9 mouse cellular contexts compared by ENCODE assay signal in the genomic region with DNA sequence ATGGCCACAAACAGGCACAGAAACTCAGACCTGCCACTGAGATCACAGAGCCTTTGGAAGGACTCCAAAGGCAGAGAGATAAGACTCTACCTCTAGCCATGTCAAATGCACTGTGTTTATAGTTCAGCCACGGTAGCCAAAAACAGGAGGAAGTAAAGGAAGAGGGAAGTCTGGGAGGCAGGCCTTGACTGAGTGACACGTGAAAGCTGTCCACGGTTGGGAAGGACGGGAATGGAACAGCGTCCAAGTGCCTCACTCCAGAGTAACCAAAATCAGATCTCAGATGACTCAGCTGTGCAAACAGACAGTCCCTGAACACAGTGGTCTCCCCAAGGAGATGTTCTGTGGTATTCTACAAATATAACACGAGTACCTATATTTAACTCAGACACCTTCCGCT. TPM values are rescaled to one million over a fixed set of nuclear protein-coding genes. Genes with fewer than 3 reads are reported as not detected.
DNase-seq lines count a peak whose midpoint lies in the region; ATAC-seq lines count a peak whose summit lies in the region.
"Had no signal": no experiment of that assay in that cellular context is flagged by ENCODE, and none has a peak within 500 bp of the region (broad histone marks: within the 10 kb centered on the region; RNA-seq: fewer than 3 reads in every experiment).

No protein-coding gene starts in this region.

- no peaks in the 10 kb centered on the region for H3K9me3 ChIP-seq in liver, embryonic 13.5 days (replicated peaks)
- H3K9me3 ChIP-seq in liver, embryonic 12.5 days (replicated peaks) = no peaks in the 10 kb centered on the region
- H3K9me3 ChIP-seq in heart, embryonic 14.5 days (ENCODE audit: control insufficient read depth, low read length) = no peaks in the 10 kb centered on the region
- H3K9me3 ChIP-seq in megakaryocyte, embryonic 14.5 days = no peaks in the 10 kb centered on the region
- H3K9me3 ChIP-seq: midbrain, embryonic 15.5 days had no signal

- no peak overlapping the region for H3K4me3 ChIP-seq in liver, embryonic 13.5 days (replicated peaks)
- no peak overlapping the region for H3K4me3 ChIP-seq in liver, embryonic 12.5 days
- H3K4me3 ChIP-seq in heart, embryonic 14.5 days (ENCODE audit: control insufficient read depth in 1 of 2, insufficient read depth in 1 of 2, low read depth in 1 of 2, low read length in 2 of 2) = no peak overlapping the region; a peak in 2 of 4 replicates
- H3K4me3 ChIP-seq in megakaryocyte, embryonic 14.5 days (replicated peaks) = peak overlapping the region; percentile 82
- H3K4me3 ChIP-seq: erythroblast, embryonic 14.5 days; midbrain, embryonic 15.5 days had no signal

- no peak overlapping the region for H3K27ac ChIP-seq in liver, embryonic 13.5 days
- no peak overlapping the region for H3K27ac ChIP-seq in liver, embryonic 12.5 days
- peak overlapping the region; percentile 67 to 79 for H3K27ac ChIP-seq in heart, embryonic 14.5 days (replicated peaks in 1 of 2; ENCODE audit: control insufficient read depth in 1 of 2, insufficient read depth in 1 of 2, low read depth in 2 of 2, low read length in 2 of 2)
- H3K27ac ChIP-seq: midbrain, embryonic 15.5 days had no signal

- 0 out of 2 replicates have a peak, but pooled peaks have one; percentile 12 for ATAC-seq in liver, embryonic 13.5 days (ENCODE audit: low read depth)
- ATAC-seq in liver, embryonic 12.5 days = no peak
- peak; percentile 79 for ATAC-seq in heart, embryonic 14.5 days (ENCODE audit: insufficient number of reproducible peaks, insufficient read depth, low FRiP score, low read depth)
- ATAC-seq: midbrain, embryonic 15.5 days had no signal

- no peak overlapping the region for H3K9ac ChIP-seq in liver, embryonic 13.5 days
- H3K9ac ChIP-seq in liver, embryonic 12.5 days = no peak overlapping the region
- no peak overlapping the region for H3K9ac ChIP-seq in heart, embryonic 14.5 days (ENCODE audit: low read length)
- H3K9ac ChIP-seq: midbrain, embryonic 15.5 days had no signal

- WGBS in liver, embryonic 13.5 days (ENCODE audit: insufficient replicate concordance) = 32% methylated on average over 7 of the region's 7 CpGs
- WGBS in liver, embryonic 12.5 days (ENCODE audit: insufficient replicate concordance) = 35% methylated on average over 7 of the region's 7 CpGs
- WGBS in heart, embryonic 14.5 days = 6% methylated on average over 7 of the region's 7 CpGs

- peaks cover 35% of the 10 kb centered on the region for H3K4me1 ChIP-seq in liver, embryonic 13.5 days (replicated peaks)
- peaks cover 39% of the 10 kb centered on the region for H3K4me1 ChIP-seq in liver, embryonic 12.5 days
- H3K4me1 ChIP-seq in heart, embryonic 14.5 days (ENCODE audit: control insufficient read depth in 2 of 2, insufficient read depth in 2 of 2, low read length in 2 of 2) = peaks cover 12 to 41% of the 10 kb centered on the region in 2 experiments
- H3K4me1 ChIP-seq in megakaryocyte, embryonic 14.5 days = peaks cover 65% of the 10 kb centered on the region

- no peak overlapping the region for H3K4me2 ChIP-seq in liver, embryonic 13.5 days
- H3K4me2 ChIP-seq in liver, embryonic 12.5 days = no peak overlapping the region
- H3K4me2 ChIP-seq in heart, embryonic 14.5 days (ENCODE audit: low read length) = peak overlapping the region; percentile 50
- H3K4me2 ChIP-seq: midbrain, embryonic 15.5 days had no signal

- no peaks in the 10 kb centered on the region for H3K36me3 ChIP-seq in liver, embryonic 13.5 days
- H3K36me3 ChIP-seq in liver, embryonic 12.5 days = no peaks in the 10 kb centered on the region
- H3K36me3 ChIP-seq in heart, embryonic 14.5 days (ENCODE audit: control insufficient read depth, insufficient read depth, low read length) = no peaks in the 10 kb centered on the region
- H3K36me3 ChIP-seq in megakaryocyte, embryonic 14.5 days (replicated peaks; ENCODE audit: low read length) = peaks cover 9% of the 10 kb centered on the region
- H3K36me3 ChIP-seq: midbrain, embryonic 15.5 days had no signal

- DNase-seq in liver, embryonic 13.5 days = no peak
- DNase-seq in adrenal gland, postnatal 14 days = peak; percentile 56
- no peak for DNase-seq in T-cell, adult 2 months (ENCODE audit: low spot score)
- no peak for DNase-seq in spleen, adult 18-20 months

- no peaks in the 10 kb centered on the region for H3K27me3 ChIP-seq in liver, embryonic 13.5 days
- no peaks in the 10 kb centered on the region for H3K27me3 ChIP-seq in liver, embryonic 12.5 days (replicated peaks)
- H3K27me3 ChIP-seq in heart, embryonic 14.5 days (ENCODE audit: control insufficient read depth, insufficient read depth, low read length) = no peaks in the 10 kb centered on the region
- no peaks in the 10 kb centered on the region for H3K27me3 ChIP-seq in megakaryocyte, embryonic 14.5 days (replicated peaks)
- H3K27me3 ChIP-seq: midbrain, embryonic 15.5 days had no signal

RNA-seq across cellular contexts. Expression of gene A730071L15Rik, which starts 25.1 kb away (rescaled TPM):
- polyA plus RNA-seq in liver, embryonic 13.5 days (2015; fragmentation: Nextera tagmentation; extraction: Ambion mirVana) = 0.09 and 0.13 TPM in 2 replicates
- polyA plus RNA-seq in liver, embryonic 12.5 days (2016; fragmentation: Nextera tagmentation; extraction: Ambion mirVana) = 0.08 and 0.21 TPM in 2 replicates
- total RNA-seq in adrenal gland, postnatal 14 days (2021) = not detected in 2 replicates
- polyA plus RNA-seq in heart, embryonic 14.5 days (2014; fragmentation: Nextera tagmentation; extraction: Ambion mirVana) = 0.42 and 0.80 TPM in 2 replicates
- polyA plus RNA-seq in megakaryocyte, embryonic 14.5 days (2012; ENCODE audit: insufficient read depth, low replicate concordance) = not detected in 2 replicates
- polyA plus RNA-seq: erythroblast, embryonic 14.5 days had no signal

RNA-seq across cellular contexts. Expression of gene Nudcd3, which starts 25.5 kb away (rescaled TPM):
- polyA plus RNA-seq in liver, embryonic 13.5 days (2015; fragmentation: Nextera tagmentation; extraction: Ambion mirVana) = 15.9 TPM in 2 replicates
- 20.9 and 21.7 TPM in 2 replicates for polyA plus RNA-seq in liver, embryonic 12.5 days (2016; fragmentation: Nextera tagmentation; extraction: Ambion mirVana)
- total RNA-seq in adrenal gland, postnatal 14 days (2021) = 46.6 and 49.7 TPM in 2 replicates
- 30.1 and 30.4 TPM in 2 replicates for polyA plus RNA-seq in heart, embryonic 14.5 days (2014; fragmentation: Nextera tagmentation; extraction: Ambion mirVana)
- polyA plus RNA-seq in megakaryocyte, embryonic 14.5 days (2012; ENCODE audit: insufficient read depth, low replicate concordance) = 7.9 and 9.9 TPM in 2 replicates

RNA-seq across cellular contexts. Expression of gene Npc1l1, which starts 55.2 kb away (rescaled TPM):
- 0.08 and 0.10 TPM in 2 replicates for polyA plus RNA-seq in liver, embryonic 13.5 days (2015; fragmentation: Nextera tagmentation; extraction: Ambion mirVana)
- 0.17 and 0.21 TPM in 2 replicates for polyA plus RNA-seq in liver, embryonic 12.5 days (2016; fragmentation: Nextera tagmentation; extraction: Ambion mirVana)
- total RNA-seq in adrenal gland, postnatal 14 days (2021) = not detected in 2 replicates
- not detected in 2 replicates for polyA plus RNA-seq in heart, embryonic 14.5 days (2014; fragmentation: Nextera tagmentation; extraction: Ambion mirVana)
- not detected in 2 replicates for polyA plus RNA-seq in megakaryocyte, embryonic 14.5 days (2012; ENCODE audit: insufficient read depth, low replicate concordance)
- polyA plus RNA-seq: erythroblast, embryonic 14.5 days had no signal

Comparison
In these comparisons a context has a peak if more than half of its experiments do, and no peak if none do; other contexts are left out.
1. H3K27ac ChIP-seq: peak in heart, embryonic 14.5 days (2 of 2); none in liver, embryonic 13.5 days (single experiment) and liver, embryonic 12.5 days (single experiment).